Mouse (Mus musculus) splenic B cell, adult 2 months (primary cell): Measurements from ENCODE around the gene Jtb.

Experiments used
- DNase-seq: peaks from one replicate; pipeline ENCODE4 v3.0.0-alpha.2; 2011; ENCODE audit warnings: low read depth, low spot score
- H3K27me3 ChIP-seq: 2 replicates; pipeline ENCODE4 v1.6.1; 2012; ENCODE audit warnings: mild to moderate bottlenecking, low read length, moderate library complexity, mixed read lengths; ENCODE audit not compliant: control insufficient read depth, poor library complexity, insufficient read depth, severe bottlenecking
- H3K36me3 ChIP-seq: 2 replicates; pipeline ENCODE4 v1.6.1; 2012; ENCODE audit warnings: mild to moderate bottlenecking, low read length, moderate library complexity, mixed read lengths; ENCODE audit not compliant: control insufficient read depth, poor library complexity, insufficient read depth, severe bottlenecking

Jtb gene

GRCm38 (mm10) chr3:90213956-90214684, 17.3 kb upstream of the Jtb start:
- peaks cover 10% of the 10 kb centered on the region for H3K36me3 ChIP-seq
- no peaks in the 10 kb centered on the region for H3K27me3 ChIP-seq
- no peak for DNase-seq

GRCm38 (mm10) chr3:90215825-90216380, 15.5 kb upstream of the Jtb start:
- H3K27me3 ChIP-seq = no peaks in the 10 kb centered on the region
- peak; percentile 66 for DNase-seq
- peaks cover 4% of the 10 kb centered on the region; the same call in 1 of the 2 replicates for H3K36me3 ChIP-seq

GRCm38 (mm10) chr3:90220088-90220487, 11.3 kb upstream of the Jtb start:
- Histone ChIP-seq H3K36me3 (no peaks in the 10 kb centered on the region), H3K27me3 (no peaks in the 10 kb centered on the region)
- DNase-seq = peak; percentile 78

GRCm38 (mm10) chr3:90220531-90220951, 10.9 kb upstream of the Jtb start:
- Histone ChIP-seq H3K27me3 (no peaks in the 10 kb centered on the region), H3K36me3 (no peaks in the 10 kb centered on the region)
- DNase-seq = no peak

GRCm38 (mm10) chr3:90221123-90221522, 10.3 kb upstream of the Jtb start:
- H3K27me3 ChIP-seq = no peaks in the 10 kb centered on the region
- no peak for DNase-seq
- no peaks in the 10 kb centered on the region for H3K36me3 ChIP-seq

GRCm38 (mm10) chr3:90222455-90222854, 8.9 kb upstream of the Jtb start:
- H3K36me3 ChIP-seq = no peaks in the 10 kb centered on the region
- no peak for DNase-seq
- no peaks in the 10 kb centered on the region for H3K27me3 ChIP-seq

GRCm38 (mm10) chr3:90222941-90223340, 8.5 kb upstream of the Jtb start:
- Histone ChIP-seq H3K36me3 (no peaks in the 10 kb centered on the region), H3K27me3 (no peaks in the 10 kb centered on the region)
- no peak for DNase-seq

- Histone ChIP-seq H3K27me3 (no peaks in the 10 kb centered on the region), H3K36me3 (no peaks in the 10 kb centered on the region)
- no peak for DNase-seq
Observed at GRCm38 (mm10) chr3:90224331-90224730, 7.1 kb upstream of the Jtb start.

- no peaks in the 10 kb centered on the region for H3K27me3 ChIP-seq
- DNase-seq = peak; percentile 78
- H3K36me3 ChIP-seq = peaks cover 12% of the 10 kb centered on the region
Observed at GRCm38 (mm10) chr3:90231075-90231474, 322 bp upstream of the Jtb start.

- Histone ChIP-seq H3K27me3 (no peaks in the 10 kb centered on the region), H3K36me3 (0 out of 2 replicates have a peak, but pooled peaks cover 2% of the 10 kb centered on the region)
- no peak for DNase-seq
Observed at GRCm38 (mm10) chr3:90241251-90241650, 9.9 kb downstream of the Jtb start.

GRCm38 (mm10) chr3:90241669-90242358, 10.4 kb downstream of the Jtb start:
- DNase-seq = no peak
- H3K36me3 ChIP-seq = no peaks in the 10 kb centered on the region
- no peaks in the 10 kb centered on the region for H3K27me3 ChIP-seq

GRCm38 (mm10) chr3:90242984-90243775, 11.8 kb downstream of the Jtb start, which contains the start of gene Creb3l4:
Gene Creb3l4 (minus strand): TSS chr3:90243512.
- H3K36me3 ChIP-seq = no peaks in the 10 kb centered on the region
- H3K27me3 ChIP-seq = no peaks in the 10 kb centered on the region
- DNase-seq = no peak

- Histone ChIP-seq H3K27me3 (no peaks in the 10 kb centered on the region), H3K36me3 (no peaks in the 10 kb centered on the region)
- DNase-seq = no peak
Observed at GRCm38 (mm10) chr3:90245406-90245805, 14.0 kb downstream of the Jtb start.

- Histone ChIP-seq H3K36me3 (peaks cover 2% of the 10 kb centered on the region; the same call in 1 of the 2 replicates), H3K27me3 (no peaks in the 10 kb centered on the region)
- DNase-seq = no peak
Observed at GRCm38 (mm10) chr3:90247630-90247959, 16.2 kb downstream of the Jtb start.
